Mouse (Mus musculus) midbrain, postnatal 0 days (tissue): ENCODE data around the gene Thbs4. TPM values are rescaled to one million over a fixed set of nuclear protein-coding genes. Genes with fewer than 3 reads are reported as not detected.

ENCODE experiments used
- ATAC-seq: fragments of 200-750 bp; cut with Nextera tagmentation; 2 replicates; pipeline ENCODE4 v1.8.0; 2017; ENCODE audit warnings: moderate number of reproducible peaks, mild to moderate bottlenecking, moderate TSS enrichment, moderate library complexity; ENCODE audit not compliant: low FRiP score
- DNase-seq: peaks from one replicate; pipeline ENCODE4 v3.0.0-alpha.2; 2015; ENCODE audit warnings: low spot score
- H3K27ac ChIP-seq: fragments of 300-500 bp; sonication (generic); 2 replicates; pipeline ENCODE4 v1.5.1; 2014; ENCODE audit warnings: low read depth, mild to moderate bottlenecking, low read length, mixed read lengths
- H3K27me3 ChIP-seq: fragments of 300-500 bp; sonication (generic); 2 replicates; pipeline ENCODE4 v1.6.1; 2014; ENCODE audit warnings: low read length, control low read depth, mixed read lengths; ENCODE audit not compliant: insufficient read depth
- H3K36me3 ChIP-seq: fragments of 300-500 bp; sonication (generic); 2 replicates; pipeline ENCODE4 v1.6.1; 2014; ENCODE audit warnings: low read length, control low read depth, mixed read lengths; ENCODE audit not compliant: insufficient read depth
- H3K4me1 ChIP-seq: fragments of 300-500 bp; sonication (generic); 2 replicates; pipeline ENCODE4 v1.6.1; 2014; ENCODE audit warnings: mild to moderate bottlenecking, control low read depth, antibody characterized with exemption, low read length, mixed read lengths; ENCODE audit not compliant: insufficient read depth
- H3K4me2 ChIP-seq: fragments of 300-500 bp; sonication (generic); 2 replicates; pipeline ENCODE4 v1.6.1; 2014; ENCODE audit warnings: low read depth, mild to moderate bottlenecking, low read length, mixed read lengths; ENCODE audit not compliant: poor library complexity, severe bottlenecking
- H3K4me3 ChIP-seq: fragments of 300-500 bp; sonication (generic); 2 replicates; pipeline ENCODE4 v1.5.1; 2014; ENCODE audit warnings: low read depth, mild to moderate bottlenecking, low read length, moderate library complexity
- H3K9ac ChIP-seq: fragments of 300-500 bp; sonication (generic); replicated peaks from 2 replicates; pipeline ENCODE4 v1.6.1; 2014; ENCODE audit warnings: mild to moderate bottlenecking, low read length, moderate library complexity, mixed read lengths; ENCODE audit not compliant: poor library complexity, severe bottlenecking
- H3K9me3 ChIP-seq: fragments of 300-500 bp; sonication (generic); 2 replicates; pipeline ENCODE4 v1.6.1; 2016; ENCODE audit warnings: low read length, control low read depth
- CTCF ChIP-seq: IDR thresholded peaks from 2 replicates; pipeline ENCODE4 v1.5.1; 2016; ENCODE audit warnings: antibody characterized with exemption, mild to moderate bottlenecking
- WGBS: fragments of 180-500 bp; shearing (Covaris S2); extraction: QIAGEN DNeasy Blood & Tissue Kit; methylation state at CpG from one replicate; pipeline ENCODE4 v1.1.7; 2014; 5-methylcytosine and 5-hydroxymethylcytosine counted together
- polyA plus RNA-seq: library from polyadenylated mRNA; unstranded; fragments of >200 nt; fragmentation: Nextera tagmentation; extraction: Ambion mirVana; gene quantifications from 2 replicates; pipeline ENCODE4 v1.2.1, GENCODE M21; 2015
- total RNA-seq: library from RNA; depleted of rRNA; stranded (reverse); fragments of >200 nt; gene quantifications from 2 replicates; pipeline ENCODE4 v1.2.3, GENCODE M21; 2014

Gene Thbs4
- total and polyA plus RNA-seq, 2 experiments from 2014 or later: 0.93 to 1.7 TPM

GRCm38 (mm10) chr13:92784311-92784710 lies 10.3 kb downstream of the Thbs4 start:
- H3K9me3 ChIP-seq: no peaks in the 10 kb centered on the region
- ATAC-seq (no peak), DNase-seq (no peak)
- WGBS: 91% methylated on average over 3 of the region's 3 CpGs
- no peaks in the 10 kb centered on the region for H3K36me3 ChIP-seq
- H3K27ac ChIP-seq: no peak overlapping the region
- no peaks in the 10 kb centered on the region for H3K27me3 ChIP-seq
- no peak for TF ChIP-seq CTCF
- no peaks in the 10 kb centered on the region for H3K4me1 ChIP-seq
- H3K4me3 ChIP-seq: no peak overlapping the region
- no peak overlapping the region for H3K4me2 ChIP-seq
- H3K9ac ChIP-seq: no peak overlapping the region

GRCm38 (mm10) chr13:92783551-92783950 lies 11.1 kb downstream of the Thbs4 start:
- WGBS: 90% methylated on average over 4 of the region's 4 CpGs
- no peaks in the 10 kb centered on the region for H3K4me1 ChIP-seq
- no peak for TF ChIP-seq CTCF
- ATAC-seq: no peak
- no peak for DNase-seq
- no peak overlapping the region for H3K9ac ChIP-seq
- no peaks in the 10 kb centered on the region for H3K36me3 ChIP-seq
- no peak overlapping the region for H3K4me2 ChIP-seq
- H3K9me3 ChIP-seq: no peaks in the 10 kb centered on the region
- H3K27ac ChIP-seq: no peak overlapping the region
- H3K4me3 ChIP-seq: no peak overlapping the region
- no peaks in the 10 kb centered on the region for H3K27me3 ChIP-seq

- H3K4me1 ChIP-seq: no peaks in the 10 kb centered on the region
- no peak overlapping the region for H3K27ac ChIP-seq
- no peak overlapping the region for H3K4me2 ChIP-seq
- H3K9me3 ChIP-seq: no peaks in the 10 kb centered on the region
- no peak overlapping the region for H3K4me3 ChIP-seq
- no peaks in the 10 kb centered on the region for H3K36me3 ChIP-seq
- WGBS: 71% methylated on average over 8 of the region's 8 CpGs
- H3K9ac ChIP-seq: no peak overlapping the region
- no peaks in the 10 kb centered on the region for H3K27me3 ChIP-seq
- DNase-seq (no peak), ATAC-seq (no peak)
- no peak for TF ChIP-seq CTCF
Measured at GRCm38 (mm10) chr13:92780927-92781326, 13.7 kb downstream of the Thbs4 start.

- H3K4me1 ChIP-seq: no peaks in the 10 kb centered on the region
- H3K9me3 ChIP-seq: no peaks in the 10 kb centered on the region
- H3K27ac ChIP-seq: no peak overlapping the region
- H3K4me2 ChIP-seq: no peak overlapping the region
- DNase-seq (no peak), ATAC-seq (no peak)
- H3K27me3 ChIP-seq: no peaks in the 10 kb centered on the region
- WGBS: 82% methylated on average over 4 of the region's 4 CpGs
- H3K9ac ChIP-seq: no peak overlapping the region
- no peaks in the 10 kb centered on the region for H3K36me3 ChIP-seq
- no peak overlapping the region for H3K4me3 ChIP-seq
- no peak for TF ChIP-seq CTCF
Measured at GRCm38 (mm10) chr13:92780076-92780475, 14.5 kb downstream of the Thbs4 start.

- WGBS: 89% methylated on average over 7 of the region's 7 CpGs
- H3K27me3 ChIP-seq: no peaks in the 10 kb centered on the region
Measured at GRCm38 (mm10) chr13:92778642-92779041, 16.0 kb downstream of the Thbs4 start.

GRCm38 (mm10) chr13:92775916-92776315 lies 18.7 kb downstream of the Thbs4 start:
- Histone ChIP-seq H3K27me3 (no peaks in the 10 kb centered on the region), H3K4me1 (no peaks in the 10 kb centered on the region), H3K9ac (no peak overlapping the region), H3K36me3 (no peaks in the 10 kb centered on the region), H3K4me2 (no peak overlapping the region), H3K9me3 (no peaks in the 10 kb centered on the region), H3K27ac (no peak overlapping the region), H3K4me3 (no peak overlapping the region)
- no peak for DNase-seq
- no peak for TF ChIP-seq CTCF
- no peak for ATAC-seq
- 75% methylated on average over 7 of the region's 7 CpGs for WGBS

More at GRCm38 (mm10) chr13:92778642-92779041, 16.0 kb downstream of the Thbs4 start:
- Histone ChIP-seq H3K4me3 (no peak overlapping the region), H3K9ac (no peak overlapping the region), H3K4me2 (no peak overlapping the region), H3K36me3 (no peaks in the 10 kb centered on the region), H3K4me1 (no peaks in the 10 kb centered on the region), H3K27ac (no peak overlapping the region), H3K9me3 (no peaks in the 10 kb centered on the region)
- no peak for TF ChIP-seq CTCF
- no peak for DNase-seq
- no peak for ATAC-seq
